Mouse (Mus musculus) heart, adult 9 months (tissue): Measurements from ENCODE around the gene Timeless.
"Not testable (repeated sequence)": the region's sequence is repeated elsewhere in the genome, so short reads cannot be mapped to it uniquely, and the experiment has no call there.

Experiments
- DNase-seq, 2 experiments: peaks; one replicate each; pipeline ENCODE4 v3.0.0; 2022; ENCODE audit warnings: low spot score in 2 of 2

Gene Timeless

GRCm38 (mm10) chr10:128212871-128213323 is 19.0 kb upstream of the Timeless start:
- peak; percentile 46 to 72 for DNase-seq

DNA sequence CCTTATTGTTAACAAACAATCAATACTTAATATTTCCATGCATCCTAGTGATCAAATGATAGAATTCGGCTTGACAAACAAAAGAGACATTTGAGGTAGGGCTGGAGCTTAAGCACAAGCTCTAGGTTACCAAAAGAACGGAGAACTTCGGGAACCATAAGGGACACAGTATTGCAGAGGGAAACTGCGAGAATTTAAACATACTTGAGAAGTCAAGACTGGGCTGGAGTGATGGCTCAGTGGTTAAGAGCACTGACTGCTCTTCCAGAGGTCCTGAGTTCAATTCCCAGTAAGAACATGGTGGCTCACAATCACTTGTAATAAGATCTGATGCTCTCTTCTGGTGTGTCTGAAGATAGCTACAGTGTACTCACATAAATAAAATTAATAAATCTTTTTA is 17.8 kb upstream of the Timeless start:
- not testable (repeated sequence) for DNase-seq

GRCm38 (mm10) chr10:128214981-128215380 is 16.9 kb upstream of the Timeless start:
- DNase-seq: no peak

GRCm38 (mm10) chr10:128218387-128219117 is 13.3 kb upstream of the Timeless start:
- DNase-seq: no peak

DNA sequence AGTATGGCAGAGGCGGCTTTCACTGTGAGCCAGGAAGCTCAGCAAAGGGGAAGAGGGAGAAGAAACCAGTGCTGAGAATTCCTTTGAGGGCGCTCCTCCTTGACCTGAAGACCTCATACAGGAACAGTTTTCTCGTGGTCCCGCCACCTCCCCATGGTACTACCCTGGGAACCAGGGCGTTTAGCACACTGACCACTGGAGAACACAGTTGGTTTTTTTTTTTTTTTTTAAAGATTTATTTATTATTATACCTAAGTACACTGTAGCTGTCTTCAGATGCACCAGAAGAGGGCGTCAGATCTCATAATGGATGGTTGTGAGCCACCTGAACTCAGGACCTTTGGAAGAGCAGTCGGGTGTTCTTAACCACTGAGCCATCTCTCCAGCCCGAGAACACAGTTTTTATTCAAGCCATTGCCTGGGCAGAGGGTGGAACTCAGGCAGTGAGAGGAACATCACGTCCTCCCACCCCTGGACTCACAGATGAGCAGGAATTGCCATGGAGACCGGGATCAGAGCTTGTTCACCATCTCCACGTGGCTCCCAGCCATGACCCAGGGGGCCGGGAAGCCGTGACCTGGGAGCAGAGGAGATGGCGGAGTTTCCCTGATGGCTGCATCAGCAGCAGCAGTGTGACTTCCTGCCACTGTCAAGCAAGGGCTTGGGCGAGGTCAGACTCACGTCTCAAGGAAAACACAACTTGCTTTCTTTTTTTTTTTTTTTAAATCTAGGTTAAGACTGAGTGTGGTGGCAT is 10.2 kb upstream of the Timeless start:
- no peak for DNase-seq

DNA sequence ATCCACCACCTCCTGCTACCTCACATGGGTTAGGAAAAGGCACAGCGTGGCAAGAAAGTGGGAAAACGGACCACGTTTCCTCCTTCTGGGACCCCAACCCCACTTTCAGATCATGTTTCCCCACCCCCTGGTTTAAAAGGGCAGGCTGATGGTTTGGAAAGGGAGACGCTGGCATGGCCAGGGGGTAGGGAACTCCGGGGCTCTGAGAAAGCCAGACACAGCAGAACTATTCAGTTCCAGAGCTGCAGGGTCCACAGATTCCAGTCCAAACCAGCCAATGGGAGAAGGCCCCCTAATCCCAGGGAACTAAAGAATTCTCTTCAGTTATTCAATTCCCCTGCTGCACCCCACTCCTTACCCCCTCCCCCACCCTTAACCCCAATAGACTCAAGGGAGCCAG is 6.8 kb upstream of the Timeless start:
- DNase-seq: no peak

DNA sequence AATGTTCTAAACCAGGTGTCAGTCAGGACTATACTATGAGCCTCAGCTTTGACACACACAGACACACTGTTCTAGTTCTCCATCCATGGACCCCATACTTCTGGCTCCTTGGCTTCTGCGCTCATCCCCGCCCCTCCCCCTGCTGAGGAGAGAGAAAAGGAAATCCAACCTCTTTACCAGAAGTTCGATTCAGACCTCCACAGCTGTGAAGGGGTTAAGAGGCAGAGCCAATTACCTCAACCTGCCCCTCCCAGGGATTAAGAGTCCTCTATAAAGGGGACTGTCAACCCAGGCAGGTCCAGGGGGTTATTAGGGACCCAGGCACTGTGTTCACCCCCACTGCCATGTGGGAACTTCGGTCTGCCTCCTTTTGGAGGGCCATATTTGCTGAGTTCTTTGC is 6.3 kb upstream of the Timeless start, which contains the start of gene Mip:
Mip (plus strand) TSS at position 301 of the 400 bp plus-strand sequence.
- DNase-seq: no peak

GRCm38 (mm10) chr10:128227592-128227991 is 4.3 kb upstream of the Timeless start:
- DNase-seq: no peak

GRCm38 (mm10) chr10:128228009-128228408 is 3.9 kb upstream of the Timeless start:
- DNase-seq: no peak

- DNase-seq: no peak
These were observed 1.3 kb upstream of the Timeless start for GRCm38 (mm10) chr10:128230582-128230981.

GRCm38 (mm10) chr10:128231146-128231545 is 719 bp upstream of the Timeless start:
- no peak for DNase-seq

DNA sequence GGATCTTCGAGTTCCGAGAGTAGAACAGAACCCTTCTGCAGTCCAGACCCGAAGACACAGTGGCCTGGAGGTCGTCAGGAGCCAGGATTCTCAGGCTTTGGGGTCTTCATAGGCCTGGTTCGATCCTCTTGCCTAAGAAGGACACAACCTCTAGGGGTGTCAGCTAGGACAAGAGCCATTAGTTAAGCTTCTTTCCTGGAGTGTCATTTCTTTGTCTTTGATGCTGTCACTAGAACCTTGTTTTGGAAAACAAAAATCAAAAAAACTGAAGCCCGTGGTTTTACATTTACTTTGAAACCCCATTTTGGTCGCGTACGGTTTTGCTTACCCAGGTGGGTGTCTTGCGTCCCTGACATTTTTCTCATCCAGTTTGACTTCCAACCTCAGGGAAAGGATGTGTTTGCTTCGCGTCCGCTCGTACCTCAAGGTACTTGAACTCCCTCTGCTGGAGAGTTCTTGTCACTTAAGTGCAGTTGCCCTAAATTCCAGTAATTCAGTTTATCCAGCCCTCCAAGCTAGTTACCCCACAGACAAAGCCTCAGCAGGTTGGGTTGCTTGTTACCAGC is 638 bp downstream of the Timeless start:
- DNase-seq: peak; percentile 57 to 70

GRCm38 (mm10) chr10:128236321-128236720 is 4.5 kb downstream of the Timeless start:
- DNase-seq: no peak

- peak; percentile 67 to 80 for DNase-seq
These were observed 6.1 kb downstream of the Timeless start for GRCm38 (mm10) chr10:128237807-128238480.

- no peak for DNase-seq
These were observed 7.3 kb downstream of the Timeless start for GRCm38 (mm10) chr10:128239140-128239539.

- DNase-seq: no peak
These were observed 8.3 kb downstream of the Timeless start for GRCm38 (mm10) chr10:128240131-128240530.

GRCm38 (mm10) chr10:128243252-128243651 is 11.4 kb downstream of the Timeless start:
- peak; percentile 33 to 49 for DNase-seq

- no peak for DNase-seq
These were observed 12.3 kb downstream of the Timeless start for GRCm38 (mm10) chr10:128244121-128244520.

- peak; percentile 83 to 85 for DNase-seq
These were observed 15.3 kb downstream of the Timeless start for GRCm38 (mm10) chr10:128247020-128247732.

GRCm38 (mm10) chr10:128250565-128250964 is 18.7 kb downstream of the Timeless start:
- DNase-seq: no peak

DNA sequence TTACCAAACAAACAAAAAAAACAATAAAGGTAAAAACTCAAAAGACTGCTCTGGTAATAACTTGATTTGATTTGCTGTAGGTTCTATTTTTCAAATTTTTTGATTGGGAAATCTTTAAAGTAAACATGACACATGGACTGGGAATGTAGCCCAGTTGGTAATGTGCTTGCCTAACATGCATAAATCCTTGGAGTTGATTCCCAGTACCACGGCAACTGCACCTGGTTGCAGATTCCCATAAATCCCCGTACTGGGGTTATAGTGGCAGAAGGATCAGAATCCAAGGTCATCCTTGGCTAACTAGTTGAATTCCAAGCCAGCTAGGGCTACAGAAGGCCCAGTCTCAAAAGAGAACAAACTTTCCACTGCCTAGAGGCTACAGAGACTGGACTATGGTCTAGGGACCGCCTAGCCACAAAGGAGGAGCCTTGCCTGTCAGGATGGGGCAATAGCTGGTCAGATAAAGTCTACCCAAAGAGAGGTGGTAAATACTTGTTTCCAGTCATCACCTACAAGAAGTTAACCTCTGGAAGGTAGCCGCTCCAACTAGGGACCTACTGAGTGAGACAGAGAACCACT is 21.9 kb downstream of the Timeless start, which contains the start of gene Apon:
Apon (plus strand) TSS at position 420 of the 579 bp plus-strand sequence.
- no peak for DNase-seq
